ENCODE assay signal across 17 mouse cellular contexts in genomic region chr12:97912730-97913129, GRCm38 (mm10).
"Had no signal": no experiment of that assay in that cellular context is flagged by ENCODE, and none has a peak within 500 bp of the region (broad histone marks: within the 10 kb centered on the region; RNA-seq: fewer than 3 reads in every experiment).

No protein-coding gene starts in this region.

- H3K27me3 ChIP-seq: liver, embryonic 13.5 days; liver, embryonic 15.5 days; lung, embryonic 15.5 days; megakaryocyte, embryonic 14.5 days; midbrain, embryonic 13.5 days; midbrain, embryonic 15.5 days; neural tube, embryonic 12.5 days had no signal

- H3K4me3 ChIP-seq: liver, embryonic 13.5 days; liver, embryonic 15.5 days; lung, embryonic 15.5 days; megakaryocyte, embryonic 14.5 days; midbrain, embryonic 13.5 days; midbrain, embryonic 15.5 days; neural tube, embryonic 12.5 days had no signal

- ATAC-seq: liver, postnatal 0 days; midbrain, embryonic 13.5 days; midbrain, embryonic 15.5 days had no signal

- H3K9me3 ChIP-seq: liver, embryonic 15.5 days; lung, embryonic 15.5 days; midbrain, embryonic 13.5 days; midbrain, embryonic 15.5 days; neural tube, embryonic 12.5 days had no signal

- H3K36me3 ChIP-seq: liver, embryonic 13.5 days; liver, embryonic 15.5 days; lung, embryonic 15.5 days; midbrain, embryonic 13.5 days; midbrain, embryonic 15.5 days; neural tube, embryonic 12.5 days had no signal

- H3K9ac ChIP-seq: liver, embryonic 13.5 days; liver, embryonic 15.5 days; liver, postnatal 0 days; lung, embryonic 15.5 days; midbrain, embryonic 13.5 days; midbrain, embryonic 15.5 days; neural tube, embryonic 12.5 days had no signal

- H3K27ac ChIP-seq: liver, embryonic 13.5 days; liver, embryonic 15.5 days; lung, embryonic 15.5 days; macrophage; midbrain, embryonic 13.5 days; midbrain, embryonic 15.5 days; neural tube, embryonic 12.5 days had no signal

- H3K4me2 ChIP-seq: liver, embryonic 11.5 days; liver, embryonic 13.5 days; liver, embryonic 15.5 days; lung, embryonic 15.5 days; midbrain, embryonic 11.5 days; midbrain, embryonic 13.5 days; midbrain, embryonic 15.5 days; neural tube, embryonic 12.5 days had no signal

- H3K4me1 ChIP-seq: liver, embryonic 13.5 days; liver, embryonic 15.5 days; lung, embryonic 15.5 days; megakaryocyte, embryonic 14.5 days; midbrain, embryonic 13.5 days; midbrain, embryonic 15.5 days; neural tube, embryonic 12.5 days had no signal

- DNase-seq: liver; liver, embryonic 13.5 days; liver, postnatal 0 days; right cerebral cortex, postnatal 14 days; spleen, adult 18-20 months; thymus, adult 18-20 months; thymus, postnatal 14 days; thymus, postnatal 36 days had no signal
